8 mouse cellular contexts compared by ENCODE assay signal in genomic region chr13:111954520-111954884, GRCm38 (mm10).
A peak's percentile ranks its signal among the peaks of the same experiment; 100 is the strongest.
DNase-seq lines count a peak whose midpoint lies in the region; ATAC-seq lines count a peak whose summit lies in the region.

No protein-coding gene starts in this region.

- H3K36me3 ChIP-seq in embryonic facial prominence, embryonic 12.5 days: no peaks in the 10 kb centered on the region
- H3K36me3 ChIP-seq in limb, embryonic 15.5 days: no peaks in the 10 kb centered on the region

- H3K4me3 ChIP-seq in embryonic facial prominence, embryonic 12.5 days: no peak overlapping the region
- no peak overlapping the region for H3K4me3 ChIP-seq in limb, embryonic 15.5 days

- intact Hi-C loops in heart, postnatal 25 days (cut with DNase I): loop anchor here (1.0 to 5.0 kb wide), 4 partner anchors 130 to 303 kb away; partner anchors contain the start of gene Map3k1

- DNase-seq in embryo, embryonic 9.5 days (ENCODE audit: extremely low spot score): peak; percentile 22
- no peak for DNase-seq in embryo, embryonic 10.5 days (ENCODE audit: low spot score)
- peak; percentile 75 for DNase-seq in heart, postnatal 25 days (ENCODE audit: low spot score)
- DNase-seq in right cerebral cortex, postnatal 10 days (ENCODE audit: low spot score in 2 of 2): no peak
- DNase-seq in cerebellum, postnatal 14 days: no peak

- no peak overlapping the region for H3K9ac ChIP-seq in embryonic facial prominence, embryonic 12.5 days
- no peak overlapping the region for H3K9ac ChIP-seq in limb, embryonic 15.5 days

- WGBS in embryonic facial prominence, embryonic 12.5 days: 11% methylated on average over 6 of the region's 6 CpGs
- WGBS in limb, embryonic 15.5 days: 12% methylated on average over 6 of the region's 6 CpGs

- H3K4me1 ChIP-seq in embryonic facial prominence, embryonic 12.5 days: peaks cover 11% of the 10 kb centered on the region
- peaks cover 11% of the 10 kb centered on the region for H3K4me1 ChIP-seq in limb, embryonic 15.5 days

- H3K27me3 ChIP-seq in embryonic facial prominence, embryonic 12.5 days: no peaks in the 10 kb centered on the region
- no peaks in the 10 kb centered on the region for H3K27me3 ChIP-seq in limb, embryonic 15.5 days

- no peak for ATAC-seq in embryonic facial prominence, embryonic 12.5 days (ENCODE audit: insufficient number of reproducible peaks, insufficient read depth, low FRiP score, low TSS enrichment)
- ATAC-seq in limb, embryonic 15.5 days (ENCODE audit: insufficient number of reproducible peaks, low FRiP score, low TSS enrichment, low read depth): no peak
- no peak for ATAC-seq in megakaryocyte progenitor cell, adult 5-6 weeks (replicated peaks; ENCODE audit: poor library complexity)

- H3K9me3 ChIP-seq in embryonic facial prominence, embryonic 12.5 days: no peaks in the 10 kb centered on the region
- no peaks in the 10 kb centered on the region for H3K9me3 ChIP-seq in limb, embryonic 15.5 days

- peak overlapping the region; percentile 42; the same call in 1 of the 2 replicates for H3K27ac ChIP-seq in embryonic facial prominence, embryonic 12.5 days
- peak overlapping the region; percentile 1; the same call in 1 of the 2 replicates for H3K27ac ChIP-seq in limb, embryonic 15.5 days

- no peak overlapping the region for H3K4me2 ChIP-seq in embryonic facial prominence, embryonic 12.5 days (replicated peaks)
- no peak overlapping the region for H3K4me2 ChIP-seq in limb, embryonic 15.5 days

Comparison
In these comparisons a context has a peak if more than half of its experiments do, and no peak if none do; other contexts are left out.
1. DNase-seq: peak in embryo, embryonic 9.5 days (single experiment) and heart, postnatal 25 days (single experiment); none in embryo, embryonic 10.5 days (single experiment), right cerebral cortex, postnatal 10 days (0 of 2) and cerebellum, postnatal 14 days (0 of 2).